Mouse (Mus musculus) kidney, postnatal 4 days (tissue): ENCODE results near the gene Mast4.

Experiments used
- DNase-seq, 2 experiments: peaks; one replicate each; pipeline ENCODE4 v3.0.0; 2021; ENCODE audit warnings: mixed read lengths in 2 of 2

The Mast4 gene

GRCm38 (mm10) chr13:102958273-102959270 lies 375.7 kb downstream of the Mast4 start:
- no peak for DNase-seq

GRCm38 (mm10) chr13:102957508-102958272 lies 376.6 kb downstream of the Mast4 start:
- peak; percentile 7 to 18 for DNase-seq

DNA sequence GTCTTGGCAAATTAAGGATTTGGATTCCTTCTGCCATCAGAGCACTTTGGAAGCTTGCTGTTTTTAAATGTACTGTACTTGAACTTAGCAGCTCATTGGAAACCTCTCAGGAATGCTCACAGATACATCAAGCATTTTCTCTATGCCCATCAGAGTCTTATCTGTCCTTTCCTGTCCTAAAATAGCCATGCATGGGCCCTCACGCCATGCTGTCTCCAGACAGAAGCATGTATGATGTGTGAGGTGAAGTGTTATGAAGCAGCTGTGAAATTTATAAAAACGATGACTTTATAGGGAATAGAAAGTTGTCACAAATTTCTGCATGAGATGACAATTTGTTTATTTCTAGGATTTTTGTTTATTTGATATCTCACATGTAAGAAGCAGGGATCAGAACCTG lies 378.8 kb downstream of the Mast4 start:
- no peak for DNase-seq

- peak in 1 of 2 experiments; percentile 12 for DNase-seq
Measured at GRCm38 (mm10) chr13:102949756-102950155, 384.5 kb downstream of the Mast4 start.

GRCm38 (mm10) chr13:102948966-102949365 lies 385.3 kb downstream of the Mast4 start:
- no peak for DNase-seq

- no peak for DNase-seq
Measured at GRCm38 (mm10) chr13:102947546-102947945, 386.8 kb downstream of the Mast4 start.

DNA sequence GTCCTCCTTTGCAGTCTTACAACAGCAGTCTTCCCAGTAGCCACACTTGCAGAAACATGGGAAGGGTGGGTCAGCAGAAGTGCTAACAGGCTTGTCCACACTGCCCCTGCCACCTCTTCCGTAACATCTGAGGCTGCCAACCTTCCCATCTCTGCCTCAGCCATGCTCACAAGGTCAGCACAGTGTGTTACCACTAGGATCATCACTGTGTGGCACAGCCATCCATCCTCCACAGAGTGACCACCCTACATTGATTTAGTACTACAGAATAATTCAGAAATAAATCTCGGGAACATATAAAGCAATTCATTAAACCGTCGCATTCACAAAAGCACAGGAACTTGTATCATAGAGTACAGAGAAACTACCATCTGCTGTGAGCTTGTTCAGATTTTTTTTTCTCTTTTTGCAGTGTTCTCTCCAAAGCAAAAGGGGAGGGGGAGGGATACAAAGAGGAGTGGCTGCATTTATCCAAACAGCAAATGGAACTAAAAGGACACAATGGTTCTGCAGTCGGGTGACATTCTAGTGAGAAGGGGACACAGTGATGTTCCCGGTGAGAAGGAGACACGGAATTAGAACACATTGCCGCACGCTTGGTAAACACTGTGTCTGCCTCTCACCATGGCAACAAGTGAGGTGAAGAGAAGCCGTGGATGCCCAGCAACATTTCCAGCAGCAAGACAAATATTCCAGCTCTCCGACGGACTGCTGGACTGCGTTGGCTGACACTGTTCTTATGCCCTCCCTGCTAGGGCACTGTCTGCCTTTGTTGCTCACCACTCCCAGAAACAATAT lies 388.1 kb downstream of the Mast4 start:
- no peak for DNase-seq

- DNase-seq: no peak
Measured at GRCm38 (mm10) chr13:102945450-102945849, 388.8 kb downstream of the Mast4 start.

DNA sequence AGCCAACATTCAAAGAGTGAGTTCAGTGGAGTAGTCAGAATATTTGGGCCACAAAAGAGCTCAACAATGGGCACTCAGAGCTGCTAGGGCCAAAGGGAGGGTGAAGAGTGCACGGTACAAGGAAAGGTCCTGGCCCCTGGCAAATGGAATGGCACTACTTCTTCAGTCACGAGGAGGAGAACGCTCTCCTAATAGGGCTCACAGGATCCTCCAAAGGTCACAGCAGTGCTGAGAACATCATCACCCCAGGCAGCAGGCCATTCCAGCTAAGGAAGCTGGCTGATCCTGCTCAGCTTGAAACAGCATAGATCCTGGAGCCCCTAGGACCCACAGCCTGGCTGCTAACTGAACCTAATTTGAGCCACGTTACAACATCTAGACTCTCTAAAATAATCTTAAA lies 389.8 kb downstream of the Mast4 start:
- DNase-seq: no peak

DNA sequence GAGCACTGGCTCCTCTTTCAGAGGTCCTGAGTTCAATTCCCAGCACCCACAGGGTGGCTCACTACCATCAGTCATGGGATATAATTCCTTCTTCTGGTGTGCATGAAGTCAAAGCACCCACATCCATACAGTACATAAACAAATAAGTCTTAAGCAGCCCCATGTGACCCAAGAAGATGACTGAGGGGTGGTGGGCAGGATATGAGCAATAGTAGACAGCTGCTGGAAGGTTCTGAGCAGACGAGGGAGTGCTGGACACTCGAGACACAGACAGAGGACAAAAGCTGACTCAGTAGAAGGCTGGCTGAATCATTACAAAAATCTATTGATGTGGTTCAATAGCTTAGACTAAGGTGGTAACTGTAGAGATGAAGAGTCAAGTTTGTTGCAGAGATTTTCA lies 391.7 kb downstream of the Mast4 start:
- no peak for DNase-seq

GRCm38 (mm10) chr13:102940476-102940875 lies 393.8 kb downstream of the Mast4 start:
- no peak for DNase-seq

- no peak for DNase-seq
Measured at GRCm38 (mm10) chr13:102936233-102936632, 398.1 kb downstream of the Mast4 start.

DNA sequence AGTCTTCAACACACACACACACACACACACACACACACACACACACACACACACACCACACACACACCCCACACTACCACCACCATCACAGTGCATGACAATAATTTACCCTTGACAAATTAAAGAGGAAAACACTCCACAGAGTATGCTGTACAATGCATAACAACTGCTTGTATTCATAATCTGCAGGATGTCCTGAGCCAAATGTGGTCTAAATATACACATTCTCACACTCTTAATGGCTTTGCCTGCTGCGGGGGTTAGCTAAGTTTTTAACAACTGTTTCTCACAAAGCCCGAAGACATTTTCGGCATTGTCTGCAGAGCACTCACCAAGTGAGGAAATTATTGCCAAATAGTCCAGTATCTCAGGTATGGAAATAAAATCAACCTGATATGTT lies 398.5 kb downstream of the Mast4 start:
- DNase-seq: no peak

GRCm38 (mm10) chr13:102933702-102934101 lies 400.6 kb downstream of the Mast4 start:
- DNase-seq: no peak

DNA sequence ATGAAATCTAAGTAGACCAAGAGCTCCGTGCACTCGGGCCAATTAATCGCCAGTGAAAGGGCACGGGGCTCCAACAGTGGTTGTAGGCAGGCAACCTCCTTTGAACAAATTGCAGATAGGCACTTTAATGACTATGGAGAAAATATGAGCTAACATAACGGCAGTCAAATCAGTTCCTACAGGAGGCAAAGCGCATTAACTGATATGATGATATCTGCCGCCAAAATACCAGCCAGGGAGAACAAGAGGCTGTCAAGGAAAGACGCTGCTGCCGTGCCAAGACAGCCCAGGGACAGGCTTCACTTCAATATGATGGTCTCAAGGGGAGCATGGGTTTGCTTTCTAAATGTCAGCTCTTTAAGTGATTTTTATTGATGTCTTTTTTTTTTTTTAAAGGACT lies 401.9 kb downstream of the Mast4 start:
- no peak for DNase-seq

GRCm38 (mm10) chr13:102931951-102932350 lies 402.3 kb downstream of the Mast4 start:
- DNase-seq: no peak

- no peak for DNase-seq
Measured at GRCm38 (mm10) chr13:102925844-102926598, 408.3 kb downstream of the Mast4 start.

GRCm38 (mm10) chr13:102919741-102920140 lies 414.6 kb downstream of the Mast4 start:
- DNase-seq: no peak

DNA sequence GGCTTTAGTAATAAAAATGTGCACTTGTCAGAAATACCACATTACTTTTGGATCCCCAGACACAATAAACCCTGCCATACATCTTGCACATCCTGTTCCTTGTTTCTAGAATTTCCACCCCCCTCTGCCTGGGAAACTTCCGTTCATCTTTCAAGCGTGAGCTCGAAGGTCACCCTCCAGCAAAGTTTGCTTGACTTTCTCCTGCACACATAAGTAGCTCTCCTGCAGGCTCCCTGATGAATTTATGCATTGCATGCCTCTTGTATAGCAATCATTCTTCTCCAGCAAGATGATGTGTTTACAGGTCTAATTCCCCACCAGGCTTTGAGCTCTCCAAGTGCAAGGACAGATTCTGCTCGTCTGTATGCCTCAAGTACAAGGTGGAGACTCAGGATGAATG lies 415.7 kb downstream of the Mast4 start:
- DNase-seq: no peak

GRCm38 (mm10) chr13:102915341-102915740 lies 419.0 kb downstream of the Mast4 start:
- DNase-seq: no peak

DNA sequence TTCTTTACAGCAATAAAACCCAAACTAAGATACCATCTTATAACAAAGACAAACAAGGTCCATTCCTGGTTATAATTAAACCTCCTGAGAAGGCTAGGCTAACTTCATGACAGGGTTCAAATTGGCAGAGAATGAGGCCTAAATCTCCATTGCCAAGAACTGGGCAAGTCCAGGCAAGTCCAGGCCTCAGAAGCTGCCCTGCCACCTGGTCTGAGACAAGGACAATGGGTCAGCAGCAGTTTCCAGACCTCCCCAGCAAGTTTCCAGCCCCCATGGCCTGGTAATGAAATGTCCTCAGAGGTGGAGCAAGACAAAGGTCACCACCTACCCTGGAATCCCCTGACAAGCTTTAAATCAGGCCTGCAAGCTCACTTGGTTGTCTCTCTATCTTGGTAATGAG lies 419.5 kb downstream of the Mast4 start:
- no peak for DNase-seq

DNA sequence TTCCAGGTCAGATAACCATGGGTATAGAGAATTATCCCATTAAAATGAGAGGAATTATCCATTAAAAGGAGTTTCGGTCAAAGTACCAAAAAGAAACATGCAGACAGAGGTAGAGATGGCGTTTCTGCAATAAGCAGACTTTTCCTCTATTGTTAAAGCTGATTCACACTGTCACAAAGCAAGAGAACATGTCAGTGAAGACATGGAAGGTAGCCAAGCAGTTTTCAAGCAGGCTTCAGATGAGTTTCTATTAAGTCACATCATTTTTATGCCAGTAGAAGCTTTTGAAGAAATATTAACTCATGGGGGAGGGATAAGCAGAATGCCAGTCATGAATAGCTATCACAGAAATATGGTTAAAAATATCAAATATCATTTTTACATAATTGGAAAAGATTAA lies 420.4 kb downstream of the Mast4 start:
- no peak for DNase-seq
